Mouse (Mus musculus) lung, embryonic 16.5 days (tissue): ENCODE data around the gene Tmem8. TPM values are rescaled to one million over a fixed set of nuclear protein-coding genes. Genes with fewer than 3 reads are reported as not detected.

Experiments used
- ATAC-seq: fragments of 200-750 bp; cut with Nextera tagmentation; 2 replicates; pipeline ENCODE4 v1.8.0; 2017; ENCODE audit warnings: low read depth, mild to moderate bottlenecking, moderate library complexity
- H3K27ac ChIP-seq: fragments of 300-500 bp; sonication (generic); 2 replicates; pipeline ENCODE4 v1.5.1; 2014; ENCODE audit warnings: mild to moderate bottlenecking, control low read depth, low read length
- H3K27me3 ChIP-seq: fragments of 300-500 bp; sonication (generic); 2 replicates; pipeline ENCODE4 v1.6.1; 2014; ENCODE audit warnings: low read depth, low read length, mixed read lengths; ENCODE audit not compliant: control insufficient read depth, insufficient read depth
- H3K36me3 ChIP-seq: fragments of 300-500 bp; sonication (generic); 2 replicates; pipeline ENCODE4 v1.6.1; 2014; ENCODE audit warnings: low read length; ENCODE audit not compliant: control insufficient read depth, insufficient read depth
- H3K4me1 ChIP-seq: fragments of 300-500 bp; sonication (generic); replicated peaks from 2 replicates; pipeline ENCODE4 v1.6.1; 2014; ENCODE audit warnings: low read length, mixed read lengths; ENCODE audit not compliant: control insufficient read depth, insufficient read depth
- H3K4me2 ChIP-seq: fragments of 300-500 bp; sonication (generic); 2 replicates; pipeline ENCODE4 v1.6.1; 2014; ENCODE audit warnings: low read depth, low read length, control low read depth
- H3K4me3 ChIP-seq: fragments of 300-500 bp; sonication (generic); 2 replicates; pipeline ENCODE4 v1.5.1; 2014; ENCODE audit warnings: mild to moderate bottlenecking, low read length, control low read depth
- H3K9ac ChIP-seq: fragments of 300-500 bp; sonication (generic); 2 replicates; pipeline ENCODE4 v1.6.1; 2014; ENCODE audit warnings: low read length, control low read depth
- H3K9me3 ChIP-seq: fragments of 300-500 bp; sonication (generic); 2 replicates; pipeline ENCODE4 v1.6.1; 2016; ENCODE audit warnings: low read length; ENCODE audit not compliant: control insufficient read depth
- WGBS: fragments of 180-500 bp; shearing (Covaris S2); extraction: QIAGEN DNeasy Blood & Tissue Kit; methylation state at CpG from one replicate; pipeline ENCODE4 v1.1.7; 2014; 5-methylcytosine and 5-hydroxymethylcytosine counted together
- polyA plus RNA-seq: library from polyadenylated mRNA; unstranded; fragments of >200 nt; fragmentation: Nextera tagmentation; extraction: Ambion mirVana; gene quantifications from 2 replicates; pipeline ENCODE4 v1.2.1, GENCODE M21; 2015

The Tmem8 gene
- polyA plus RNA-seq, 1 experiment from 2014 or later, result 2.2 TPM

- H3K27ac ChIP-seq, result no peak overlapping the region
- H3K27me3 ChIP-seq, result no peaks in the 10 kb centered on the region
- no peak overlapping the region for H3K9ac ChIP-seq
- no peak for ATAC-seq
- no peak overlapping the region for H3K4me3 ChIP-seq
- no peaks in the 10 kb centered on the region for H3K4me1 ChIP-seq
- no peaks in the 10 kb centered on the region for H3K9me3 ChIP-seq
- peaks cover 26% of the 10 kb centered on the region for H3K36me3 ChIP-seq
- WGBS, result 96% methylated on average over 2 of the region's 2 CpGs
- H3K4me2 ChIP-seq, result no peak overlapping the region
Observed at GRCm38 (mm10) chr17:26151886-26152630, 39.0 kb downstream of the Tmem8 start.

- Histone ChIP-seq H3K4me1 (peaks cover 2% of the 10 kb centered on the region; the same call in 1 of the 2 replicates), H3K27ac (no peak overlapping the region), H3K27me3 (no peaks in the 10 kb centered on the region), H3K36me3 (no peaks in the 10 kb centered on the region), H3K9ac (no peak overlapping the region), H3K9me3 (no peaks in the 10 kb centered on the region), H3K4me3 (no peak overlapping the region), H3K4me2 (no peak overlapping the region)
- 65% methylated on average over 1 of the region's 1 CpGs for WGBS
- no peak for ATAC-seq
Observed at GRCm38 (mm10) chr17:26162736-26163135, 49.6 kb downstream of the Tmem8 start.

DNA sequence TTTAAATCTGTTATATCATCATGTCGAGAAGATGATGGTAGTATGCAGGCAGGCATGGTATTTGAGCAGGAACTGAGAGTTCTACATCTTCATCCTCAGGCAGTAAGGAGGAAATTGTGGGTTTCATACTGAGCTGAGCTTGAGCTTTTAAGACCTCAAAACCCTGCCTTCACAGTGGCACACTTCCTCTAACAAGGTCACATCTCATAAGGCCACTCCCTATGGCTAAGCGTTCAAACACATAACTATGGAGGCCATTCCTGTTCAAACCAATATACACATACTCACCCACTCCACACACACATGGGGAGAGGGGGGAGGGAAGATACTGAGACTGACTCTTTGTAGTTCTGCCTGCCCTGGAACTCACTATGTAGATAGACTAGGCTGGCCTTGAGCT, 54.9 kb downstream of the Tmem8 start:
- Histone ChIP-seq H3K9ac (no peak overlapping the region), H3K27ac (no peak overlapping the region), H3K27me3 (no peaks in the 10 kb centered on the region), H3K4me3 (no peak overlapping the region), H3K4me2 (no peak overlapping the region), H3K4me1 (no peaks in the 10 kb centered on the region), H3K9me3 (no peaks in the 10 kb centered on the region), H3K36me3 (no peaks in the 10 kb centered on the region)
- WGBS, result 76% methylated on average over 2 of the region's 2 CpGs
- no peak for ATAC-seq

Other genes starting within 250 kb of the Tmem8 start
- gene Mcrip2, start 244.5 kb upstream of the Tmem8 start, polyA plus RNA-seq, result 20.6 and 21.6 TPM in 2 replicates
- gene Mettl26, start 238.2 kb upstream of the Tmem8 start, polyA plus RNA-seq, result 54.2 and 58.4 TPM in 2 replicates
- gene Wfikkn1, start 232.4 kb upstream of the Tmem8 start, polyA plus RNA-seq, result 0.43 and 0.50 TPM in 2 replicates
- 23.4 and 26.5 TPM in 2 replicates for gene Rab40c, start 193.6 kb upstream of the Tmem8 start, polyA plus RNA-seq
- gene Pigq, start 168.4 kb upstream of the Tmem8 start, polyA plus RNA-seq, result 62.0 and 64.2 TPM in 2 replicates
- 0.41 and 1.1 TPM in 2 replicates for gene Nhlrc4, start 168.3 kb upstream of the Tmem8 start, polyA plus RNA-seq
- 0.08 and 0.16 TPM in 2 replicates for gene A930017K11Rik, start 160.7 kb upstream of the Tmem8 start, polyA plus RNA-seq
- 21.1 TPM in 2 replicates for gene Capn15, start 127.5 kb upstream of the Tmem8 start, polyA plus RNA-seq
- gene Rab11fip3, start 43.7 kb upstream of the Tmem8 start, polyA plus RNA-seq, result 6.5 and 6.7 TPM in 2 replicates
- 36.3 and 36.8 TPM in 2 replicates for gene Decr2, start 23.0 kb upstream of the Tmem8 start, polyA plus RNA-seq
- gene Nme4, start 17.7 kb upstream of the Tmem8 start, polyA plus RNA-seq, result 68.3 and 69.7 TPM in 2 replicates
- 188 and 194 TPM in 2 replicates for gene Mrpl28, start 10.2 kb downstream of the Tmem8 start, polyA plus RNA-seq
- 6.9 and 7.4 TPM in 2 replicates for gene Axin1, start 25.4 kb downstream of the Tmem8 start, polyA plus RNA-seq
- gene Pdia2, start 85.8 kb downstream of the Tmem8 start, polyA plus RNA-seq, result 0.20 and 0.31 TPM in 2 replicates
- gene Rgs11, start 89.7 kb downstream of the Tmem8 start, polyA plus RNA-seq, result 10.9 and 13.3 TPM in 2 replicates
- gene Arhgdig, start 94.5 kb downstream of the Tmem8 start, polyA plus RNA-seq, result 3.6 and 4.3 TPM in 2 replicates
- gene Fam234a, start 130.9 kb downstream of the Tmem8 start, polyA plus RNA-seq, result 46.9 and 49.6 TPM in 2 replicates
- 79.8 and 86.9 TPM in 2 replicates for gene Luc7l, start 139.6 kb downstream of the Tmem8 start, polyA plus RNA-seq